Mouse (Mus musculus) layer of hippocampus, postnatal 25 days (tissue): Measurements from ENCODE around the gene Abi2. TPM values are rescaled to one million over a fixed set of nuclear protein-coding genes. Genes with fewer than 3 reads are reported as not detected.
"Not testable (repeated sequence)": the region's sequence is repeated elsewhere in the genome, so short reads cannot be mapped to it uniquely, and the experiment has no call there.

Experiments
- DNase-seq, 2 experiments: peaks; one replicate each; pipeline ENCODE4 v3.0.0; 2022; ENCODE audit warnings: mixed read lengths in 2 of 2, low spot score in 1 of 2; ENCODE audit errors: extremely low spot score in 1 of 2
- total RNA-seq, 2 experiments: library from RNA; stranded (reverse); gene quantifications; 2 replicates each; pipeline ENCODE4 v1.2.3; 2021

Gene Abi2
- 100 to 1,000 TPM; 352 to 377 TPM for total RNA-seq

- peak; percentile 88 to 91 for DNase-seq
Measured at GRCm38 (mm10) chr1:60409168-60409828, at the start of gene Abi2. Abi2 (plus strand) TSS chr1:60409619.

GRCm38 (mm10) chr1:60361626-60362025 lies 47.8 kb upstream of the Abi2 start:
- no peak for DNase-seq

GRCm38 (mm10) chr1:60376556-60376955 lies 32.9 kb upstream of the Abi2 start:
- DNase-seq: no peak

- no peak for DNase-seq
Measured at GRCm38 (mm10) chr1:60381910-60382309, 27.5 kb upstream of the Abi2 start.

- no peak for DNase-seq
Measured at GRCm38 (mm10) chr1:60404848-60405247, 4.6 kb upstream of the Abi2 start.

GRCm38 (mm10) chr1:60408501-60409167 lies 785 bp upstream of the Abi2 start:
- no peak for DNase-seq

GRCm38 (mm10) chr1:60409928-60410817 lies 754 bp downstream of the Abi2 start:
- DNase-seq: peak in 1 of 2 experiments; percentile 20

- DNase-seq: no peak
Measured at GRCm38 (mm10) chr1:60416724-60417123, 7.3 kb downstream of the Abi2 start.

GRCm38 (mm10) chr1:60423882-60424281 lies 14.5 kb downstream of the Abi2 start:
- DNase-seq: no peak

GRCm38 (mm10) chr1:60428341-60428740 lies 18.9 kb downstream of the Abi2 start:
- no peak for DNase-seq

GRCm38 (mm10) chr1:60428932-60429331 lies 19.5 kb downstream of the Abi2 start:
- DNase-seq: no peak

GRCm38 (mm10) chr1:60431531-60431930 lies 22.1 kb downstream of the Abi2 start:
- no peak for DNase-seq

GRCm38 (mm10) chr1:60432497-60432896 lies 23.1 kb downstream of the Abi2 start:
- no peak for DNase-seq

GRCm38 (mm10) chr1:60441438-60441837 lies 32.0 kb downstream of the Abi2 start:
- DNase-seq: not testable (repeated sequence)

GRCm38 (mm10) chr1:60447067-60447466 lies 37.6 kb downstream of the Abi2 start:
- no peak for DNase-seq

- no peak for DNase-seq
Measured at GRCm38 (mm10) chr1:60449896-60450295, 40.5 kb downstream of the Abi2 start.

GRCm38 (mm10) chr1:60460623-60461022 lies 51.2 kb downstream of the Abi2 start:
- no peak for DNase-seq

GRCm38 (mm10) chr1:60469491-60469890 lies 60.1 kb downstream of the Abi2 start:
- no peak for DNase-seq

GRCm38 (mm10) chr1:60470541-60470940 lies 61.1 kb downstream of the Abi2 start:
- DNase-seq: no peak

GRCm38 (mm10) chr1:60481561-60481960 lies 72.1 kb downstream of the Abi2 start:
- DNase-seq: no peak

GRCm38 (mm10) chr1:60482881-60483280 lies 73.5 kb downstream of the Abi2 start:
- no peak for DNase-seq
